Mouse (Mus musculus) gastrocnemius, adult 8-10 months (tissue): Measurements from ENCODE around the gene Pgs1. TPM values are rescaled to one million over a fixed set of nuclear protein-coding genes. Genes with fewer than 3 reads are reported as not detected.
A peak's percentile ranks its signal among the peaks of the same experiment; 100 is the strongest.

Experiments used
- DNase-seq, 2 experiments: peaks; one replicate each; pipeline ENCODE4 v3.0.0; 2022; ENCODE audit warnings: low spot score in 2 of 2
- total RNA-seq, 4 experiments: library from RNA; stranded (reverse); gene quantifications; 2 replicates each; pipeline ENCODE4 v1.2.4; 2022

Gene Pgs1
- total RNA-seq, 4 experiments from 2014 or later: 16.9 to 23.0 (median 19.1) TPM

DNA sequence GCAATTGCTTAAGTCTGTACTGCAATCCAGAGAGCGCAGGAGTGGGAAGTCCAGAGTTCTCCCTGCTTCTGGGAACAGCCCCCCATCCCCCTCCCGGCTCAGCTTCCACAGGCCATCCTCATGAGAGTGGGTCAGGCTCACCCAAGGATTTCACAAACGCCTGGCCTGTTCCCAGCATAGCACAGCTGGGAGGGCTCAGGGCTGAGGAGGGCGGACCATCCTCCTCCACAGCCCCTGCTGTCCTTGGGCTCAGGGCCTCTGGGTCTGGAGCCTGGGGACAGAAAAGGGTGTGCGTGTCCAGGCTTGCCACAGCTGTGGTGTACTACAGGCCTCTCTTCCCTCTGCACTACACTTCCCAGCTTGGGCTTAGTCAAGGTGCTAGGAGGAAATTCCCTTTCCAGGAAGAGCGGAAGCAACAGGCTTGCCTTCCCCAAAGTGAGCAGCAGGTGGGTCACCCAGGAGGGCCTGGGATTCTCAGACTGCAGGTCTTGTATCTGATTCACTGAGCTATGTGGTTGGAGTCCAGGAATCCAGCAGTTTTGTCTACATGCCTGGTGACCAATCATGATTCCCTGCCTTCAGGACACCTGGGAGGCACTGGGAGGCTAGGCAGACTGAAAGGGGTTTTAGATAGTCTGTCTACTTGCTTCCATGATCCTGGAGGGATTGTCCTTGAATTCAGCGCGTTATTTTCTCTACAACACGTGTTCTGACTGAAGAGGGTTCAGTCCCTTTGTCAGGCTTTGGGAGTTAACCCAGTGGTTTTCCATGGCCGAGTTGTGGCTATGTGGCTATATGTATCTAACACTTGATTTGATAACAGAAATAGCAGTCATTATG is 23.6 kb upstream of the Pgs1 start:
- DNase-seq: peak; percentile 79 to 86

- DNase-seq: peak; percentile 97
Observed at GRCm38 (mm10) chr11:117963091-117963793, 22.9 kb upstream of the Pgs1 start.

- DNase-seq: no peak
Observed at GRCm38 (mm10) chr11:117963872-117964271, 22.2 kb upstream of the Pgs1 start.

DNA sequence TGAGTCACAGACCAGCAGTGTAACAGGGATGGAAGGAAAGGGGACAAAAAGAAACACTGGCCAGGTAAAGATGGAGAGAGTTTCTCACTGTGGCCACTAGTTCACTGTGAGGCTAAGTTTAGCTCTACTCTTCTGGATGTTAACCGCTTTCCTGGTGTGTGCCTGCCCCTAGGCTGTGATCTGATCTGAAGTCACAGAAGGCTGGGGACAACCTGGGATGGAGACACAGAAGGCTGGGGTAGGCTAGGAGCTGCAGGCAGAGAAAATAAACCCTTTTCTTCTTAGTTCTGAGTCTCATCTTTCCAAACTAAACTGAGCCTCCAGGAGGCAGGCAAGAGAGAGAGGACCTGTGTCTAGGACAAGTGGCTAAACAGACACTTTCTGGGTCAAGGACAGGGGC is 21.8 kb upstream of the Pgs1 start:
- DNase-seq: no peak

GRCm38 (mm10) chr11:117965052-117965451 is 21.0 kb upstream of the Pgs1 start:
- no peak for DNase-seq

DNA sequence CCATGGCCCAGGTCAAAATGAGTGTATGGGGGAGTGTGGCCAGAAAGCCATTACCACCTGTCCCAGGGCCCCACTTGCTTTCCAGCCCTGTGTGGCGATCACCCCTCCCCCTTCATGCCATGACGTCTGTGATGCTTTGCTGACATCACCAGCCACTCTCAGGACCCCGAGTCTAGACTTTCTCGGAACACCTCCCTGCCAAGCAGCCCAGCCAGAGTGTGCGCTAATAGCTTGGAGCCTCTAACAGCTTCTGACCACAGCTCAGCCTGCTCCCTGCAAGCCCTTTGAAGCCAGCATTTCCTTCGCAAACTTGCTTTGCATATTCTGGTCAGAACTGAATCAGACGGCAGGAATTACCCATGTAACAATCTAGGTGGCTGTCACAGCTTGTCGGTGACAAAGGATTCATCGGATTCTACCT is 20.5 kb upstream of the Pgs1 start:
- DNase-seq: no peak

DNA sequence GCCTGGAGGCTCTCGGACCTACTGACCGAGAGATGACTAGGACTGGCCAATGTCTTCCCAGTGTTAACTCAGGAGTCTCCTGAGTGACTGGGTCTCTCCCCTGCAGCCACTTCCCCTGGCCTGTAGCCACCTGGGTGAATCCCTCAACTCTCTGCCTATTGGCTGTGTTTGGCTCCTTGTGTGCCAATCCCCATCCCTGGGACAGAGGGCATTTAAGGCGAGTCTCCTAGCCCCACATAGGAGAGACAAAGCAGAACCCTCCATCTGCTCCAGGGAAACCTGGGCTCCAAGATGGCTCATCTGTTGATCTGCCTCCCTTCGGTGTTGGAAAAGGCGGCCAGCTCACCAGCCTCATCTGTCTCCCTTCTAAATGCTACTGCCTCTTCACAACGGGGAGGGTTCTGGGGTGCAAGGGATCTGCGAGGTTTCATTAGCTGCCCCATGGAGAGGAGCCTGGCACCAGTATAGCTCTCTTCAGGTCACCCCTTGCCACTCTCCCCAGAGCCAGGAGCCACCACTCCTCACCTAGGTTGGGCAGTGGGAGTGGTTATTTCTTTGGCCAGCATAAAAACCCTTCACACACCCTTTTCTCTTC is 19.5 kb upstream of the Pgs1 start:
- DNase-seq: no peak

- no peak for DNase-seq
Observed at GRCm38 (mm10) chr11:117967249-117968015, 18.7 kb upstream of the Pgs1 start.

DNA sequence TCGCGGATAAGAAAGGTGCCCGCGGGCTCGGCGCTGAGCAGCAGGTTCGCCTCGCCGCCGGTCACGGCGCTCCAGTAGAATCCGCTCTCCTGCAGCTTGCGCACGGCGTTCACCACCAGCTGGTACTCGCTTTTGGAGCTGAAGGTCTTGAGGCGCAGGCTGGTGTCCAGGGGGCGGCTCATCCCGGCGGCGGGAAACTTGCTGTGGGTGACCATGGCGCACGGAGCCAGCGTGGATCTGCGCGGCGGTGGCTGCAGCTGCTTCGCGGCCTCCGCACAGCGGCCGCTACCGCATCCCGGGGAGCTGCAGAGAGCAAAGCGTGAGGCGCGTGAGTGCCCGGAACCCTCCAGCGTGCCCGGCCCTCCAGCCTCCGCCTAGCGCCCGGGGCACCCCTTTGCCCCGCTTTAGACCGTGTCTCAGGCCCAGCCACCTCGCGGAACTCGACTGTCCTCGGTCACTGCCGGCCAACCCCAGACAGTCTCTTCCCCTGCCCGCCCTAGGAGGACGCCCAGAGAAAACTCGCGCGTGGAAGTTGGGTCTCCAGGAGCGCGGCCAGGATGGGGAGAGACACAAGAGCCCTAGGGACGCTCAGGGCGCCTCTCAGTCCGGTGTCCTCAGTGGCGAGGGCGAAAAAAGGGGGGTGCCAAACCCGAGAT is 17.9 kb upstream of the Pgs1 start:
- no peak for DNase-seq

DNA sequence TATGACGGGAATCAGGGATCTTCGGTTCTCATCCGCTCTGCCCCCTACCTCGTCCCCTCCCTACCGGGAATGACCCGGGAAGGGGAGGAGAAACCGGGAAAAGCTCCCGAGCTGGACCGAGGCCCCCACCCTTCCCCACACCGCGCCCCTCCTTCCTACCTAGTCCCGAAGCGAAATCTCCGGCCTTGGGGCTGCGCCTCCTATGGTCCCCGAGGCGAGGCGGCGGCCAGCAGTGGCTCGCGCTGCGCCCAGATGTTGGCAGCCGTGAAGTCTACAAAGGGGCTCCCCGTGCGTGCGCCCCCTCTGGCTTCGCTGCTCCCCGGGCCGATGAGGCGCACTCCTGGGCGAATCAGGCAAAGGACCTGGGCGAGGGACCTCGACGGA is 17.4 kb upstream of the Pgs1 start:
- no peak for DNase-seq

- peak; percentile 94 to 96 for DNase-seq
Observed at GRCm38 (mm10) chr11:117969100-117969944, 16.8 kb upstream of the Pgs1 start.

DNA sequence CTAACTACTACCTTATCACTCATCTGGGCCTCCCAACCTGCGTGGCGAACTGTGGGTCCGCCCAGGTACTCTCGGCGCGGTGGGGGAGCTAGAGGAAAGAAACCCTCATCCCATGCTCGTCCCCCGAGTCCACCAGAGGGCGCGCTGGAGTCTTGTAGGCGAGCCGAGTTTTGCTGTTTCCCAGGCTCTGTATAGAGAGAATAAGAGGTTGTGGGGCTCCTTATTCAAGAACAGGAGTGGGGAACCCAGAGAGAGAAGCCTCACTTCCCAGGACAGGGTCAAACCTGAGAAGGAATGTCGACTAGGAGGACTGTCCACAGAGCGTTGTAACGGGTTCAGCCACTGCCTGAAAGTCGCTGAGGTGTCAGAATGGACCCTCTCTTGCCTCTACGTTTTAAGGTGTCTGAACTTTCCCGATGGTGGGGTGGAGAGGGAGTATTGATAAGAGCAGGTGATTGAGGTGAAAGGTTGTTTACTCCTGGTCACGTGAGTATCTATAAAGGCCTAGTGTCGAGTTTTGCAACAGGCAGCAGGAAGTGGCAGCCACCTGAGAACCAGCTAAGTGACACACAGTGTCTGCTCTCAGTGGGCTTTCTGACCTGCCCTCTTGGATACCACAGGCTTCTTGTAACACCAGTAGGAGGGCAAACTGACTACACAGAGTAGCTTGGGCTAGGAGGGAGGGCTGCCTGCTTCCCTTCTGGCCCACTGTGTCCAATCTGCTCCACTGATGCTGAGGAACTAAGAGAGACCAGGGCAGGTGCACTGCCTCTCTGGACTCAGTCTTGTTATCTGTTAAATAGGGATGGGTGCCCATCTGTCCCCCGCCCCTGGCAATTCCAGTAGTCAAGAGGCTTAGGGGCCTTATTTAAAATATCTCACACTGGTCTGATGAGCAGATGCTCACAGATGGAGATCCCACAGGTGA is 15.9 kb upstream of the Pgs1 start, which contains the start of gene Socs3:
Gene Socs3 (minus strand): TSS at position 103 of the 928 bp plus-strand sequence.
- DNase-seq: peak; percentile 87 to 88

DNA sequence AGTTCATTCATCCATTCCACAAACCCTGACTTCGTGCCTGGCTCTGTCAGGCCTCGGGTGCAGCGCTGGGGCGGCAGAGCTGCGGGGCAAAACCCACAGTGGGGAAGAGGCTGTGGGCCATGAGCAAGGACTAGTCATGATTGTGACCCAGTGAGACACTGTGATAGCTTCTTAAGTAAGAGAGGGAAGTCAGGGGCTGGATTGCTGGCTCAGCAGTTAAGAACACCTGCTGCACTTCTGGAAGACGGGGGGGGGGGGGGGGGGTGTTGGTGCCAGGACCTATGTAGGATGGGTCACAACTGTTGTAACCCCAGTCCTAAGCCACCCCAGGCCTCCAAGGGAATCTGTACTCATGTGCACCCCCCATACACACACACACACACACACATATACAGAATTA is 15.0 kb upstream of the Pgs1 start:
- no peak for DNase-seq

DNA sequence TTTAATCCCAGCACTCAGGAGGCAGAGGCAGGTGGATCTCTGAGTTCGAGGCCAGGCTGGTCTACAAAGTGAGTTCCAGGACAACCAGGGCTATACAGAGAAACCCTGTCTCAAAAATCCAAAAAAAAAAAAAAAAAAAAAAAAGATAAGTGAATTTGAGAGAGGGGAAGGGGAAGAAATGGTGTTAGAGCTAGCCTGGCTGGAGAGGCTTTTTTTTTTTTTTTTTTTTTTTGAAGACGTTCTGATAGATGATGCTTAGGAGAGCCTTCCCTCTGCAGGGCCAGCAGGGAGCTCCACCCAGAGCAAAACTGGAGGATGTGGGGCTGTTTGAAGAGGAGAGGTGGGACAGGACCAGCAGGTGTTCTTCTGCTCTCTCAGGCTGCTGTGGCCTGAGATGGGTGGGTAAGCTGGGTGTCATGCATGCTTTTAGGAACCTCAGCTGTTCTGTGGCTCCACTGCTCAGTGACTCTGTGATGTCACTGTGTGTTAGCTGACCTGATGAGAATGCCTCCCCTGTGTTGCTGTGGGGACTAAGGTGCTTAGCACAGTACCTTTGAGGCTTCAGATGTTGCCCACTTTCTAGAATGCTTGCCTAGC is 14.3 kb upstream of the Pgs1 start:
- DNase-seq: no peak

DNA sequence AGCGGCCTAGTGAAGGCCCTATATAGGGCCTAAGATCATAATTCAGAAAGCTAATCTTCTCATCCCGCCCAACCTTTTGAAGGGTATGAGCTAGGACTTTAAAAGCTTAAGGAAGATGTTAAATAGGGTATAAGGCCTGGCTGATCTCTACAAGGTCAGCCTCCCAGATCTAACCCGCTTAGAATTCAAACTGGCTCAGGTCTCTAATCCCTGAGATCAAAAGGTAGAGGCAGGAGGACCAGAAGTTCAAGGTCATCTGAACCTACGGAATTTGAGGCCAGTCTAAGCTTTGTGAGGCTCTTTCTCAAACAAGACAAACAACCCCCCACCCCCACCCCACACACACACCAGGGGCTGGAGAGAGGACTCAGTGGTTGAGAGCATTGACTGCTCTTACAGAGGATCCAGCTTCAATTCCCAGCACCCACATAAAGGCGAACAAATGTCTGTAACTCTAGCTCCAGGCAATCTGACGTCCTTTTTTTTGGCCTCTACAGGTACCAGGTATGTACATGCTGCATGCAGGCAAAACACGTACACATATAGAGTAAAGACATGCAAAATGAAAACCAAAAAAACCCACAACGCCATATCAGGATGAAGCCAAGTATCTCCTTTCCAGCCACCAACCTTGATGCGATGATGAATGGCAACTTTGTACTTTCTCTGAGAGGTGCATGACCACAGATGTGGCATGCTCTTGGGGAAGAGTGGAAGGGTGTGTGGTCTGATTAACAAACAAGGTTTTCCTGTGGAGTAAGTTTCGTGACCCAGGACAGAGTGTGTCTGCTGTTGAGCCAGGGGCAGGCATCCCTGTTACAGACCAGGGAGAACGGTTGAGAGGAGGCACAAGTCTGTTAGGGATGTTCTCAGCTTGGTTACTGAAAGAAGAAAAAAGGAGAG is 13.2 kb upstream of the Pgs1 start:
- DNase-seq: no peak

GRCm38 (mm10) chr11:117973569-117973968 is 12.5 kb upstream of the Pgs1 start:
- DNase-seq: no peak

- DNase-seq: no peak
Observed at GRCm38 (mm10) chr11:117974327-117975125, 11.6 kb upstream of the Pgs1 start.
